15 mouse cellular contexts compared by ENCODE assay signal in the genomic region with DNA sequence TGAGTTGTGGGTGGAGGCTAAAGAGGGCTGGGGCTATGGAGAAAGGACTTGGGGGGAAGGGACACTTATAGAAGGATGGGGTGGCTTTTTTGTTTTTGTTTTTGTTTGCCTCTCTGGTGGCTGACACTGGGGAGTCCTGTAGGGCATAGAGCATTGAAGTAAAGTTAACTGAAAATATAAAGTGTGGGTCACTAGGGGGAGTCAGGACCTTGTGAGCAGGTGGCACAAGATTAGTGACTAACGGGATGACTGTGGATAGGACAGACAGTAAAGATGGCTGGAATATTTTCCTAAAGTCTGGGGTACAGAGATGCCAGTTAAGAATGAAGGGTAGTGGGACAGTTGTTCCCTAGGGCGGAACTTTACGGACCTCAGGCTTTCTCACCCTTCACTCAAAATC. TPM values are rescaled to one million over a fixed set of nuclear protein-coding genes. Genes with fewer than 3 reads are reported as not detected.
DNase-seq lines count a peak whose midpoint lies in the region; ATAC-seq and TF ChIP-seq lines count a peak whose summit lies in the region.
"Had no signal": no experiment of that assay in that cellular context is flagged by ENCODE, and none has a peak within 500 bp of the region (broad histone marks: within the 10 kb centered on the region; RNA-seq: fewer than 3 reads in every experiment).

No protein-coding gene starts in this region.

- H3K36me3 ChIP-seq in forebrain, postnatal 0 days (ENCODE audit: insufficient read depth) = no peaks in the 10 kb centered on the region
- H3K36me3 ChIP-seq in forebrain, embryonic 16.5 days (ENCODE audit: control insufficient read depth, insufficient read depth) = no peaks in the 10 kb centered on the region
- H3K36me3 ChIP-seq in liver, adult 2 months (ENCODE audit: control insufficient read depth, insufficient read depth, low read length) = no peaks in the 10 kb centered on the region
- no peaks in the 10 kb centered on the region for H3K36me3 ChIP-seq in liver, embryonic 11.5 days (ENCODE audit: control insufficient read depth, insufficient read depth, low read length)
- H3K36me3 ChIP-seq: hindbrain, embryonic 15.5 days; kidney, embryonic 15.5 days had no signal

- TF ChIP-seq CTCF in forebrain, postnatal 0 days (IDR thresholded peaks at IDR 0.05; ENCODE audit: low read depth) = peak; percentile 19; the same call in 1 of the 2 replicates
- no peak; the same call in 1 of the 2 replicates for TF ChIP-seq CTCF in liver, adult 2 months (IDR thresholded peaks at IDR 0.05; ENCODE audit: low read depth, low read length)

- H3K4me3 ChIP-seq in forebrain, postnatal 0 days (ENCODE audit: low read depth, low read length) = no peak overlapping the region
- no peak overlapping the region for H3K4me3 ChIP-seq in forebrain, embryonic 16.5 days (replicated peaks; ENCODE audit: low read length)
- no peak overlapping the region for H3K4me3 ChIP-seq in liver, adult 2 months (ENCODE audit: insufficient read depth, low read depth, low read length)
- no peak overlapping the region for H3K4me3 ChIP-seq in liver, embryonic 11.5 days (ENCODE audit: low read depth, low read length)
- H3K4me3 ChIP-seq: hindbrain, embryonic 15.5 days; kidney, embryonic 15.5 days had no signal

- H3K27ac ChIP-seq in forebrain, postnatal 0 days (ENCODE audit: low read depth, low read length) = no peak overlapping the region
- no peak overlapping the region for H3K27ac ChIP-seq in forebrain, embryonic 16.5 days (ENCODE audit: low read length)
- H3K27ac ChIP-seq in liver, adult 2 months (replicated peaks; ENCODE audit: insufficient read depth, low read depth, low read length) = no peak overlapping the region
- no peak overlapping the region for H3K27ac ChIP-seq in liver, embryonic 11.5 days (ENCODE audit: low read depth, low read length)
- H3K27ac ChIP-seq: hindbrain, embryonic 15.5 days; kidney, embryonic 15.5 days had no signal

- no peak overlapping the region for H3K9ac ChIP-seq in forebrain, postnatal 0 days
- no peak overlapping the region for H3K9ac ChIP-seq in forebrain, embryonic 16.5 days (replicated peaks; ENCODE audit: low read depth, low read length)
- H3K9ac ChIP-seq in liver, adult 2 months (ENCODE audit: low read depth, low read length) = no peak overlapping the region
- no peak overlapping the region for H3K9ac ChIP-seq in liver, embryonic 11.5 days (ENCODE audit: low read depth, low read length)
- H3K9ac ChIP-seq: hindbrain, embryonic 15.5 days; kidney, embryonic 15.5 days had no signal

- no peak overlapping the region for H3K4me2 ChIP-seq in forebrain, postnatal 0 days (ENCODE audit: low read depth)
- H3K4me2 ChIP-seq in forebrain, embryonic 16.5 days (ENCODE audit: low read length) = no peak overlapping the region
- H3K4me2 ChIP-seq in liver, embryonic 11.5 days = no peak overlapping the region
- H3K4me2 ChIP-seq: hindbrain, embryonic 15.5 days; kidney, embryonic 15.5 days had no signal

- H3K4me1 ChIP-seq in forebrain, postnatal 0 days (ENCODE audit: insufficient read depth) = no peaks in the 10 kb centered on the region
- H3K4me1 ChIP-seq in forebrain, embryonic 16.5 days (replicated peaks; ENCODE audit: control insufficient read depth, insufficient read depth, low read length) = no peaks in the 10 kb centered on the region; the same call in 1 of the 2 replicates
- 0 out of 2 replicates have a peak, but pooled peaks cover 2% of the 10 kb centered on the region for H3K4me1 ChIP-seq in liver, adult 2 months (ENCODE audit: control insufficient read depth, insufficient read depth, low read length)
- no peaks in the 10 kb centered on the region for H3K4me1 ChIP-seq in liver, embryonic 11.5 days (replicated peaks; ENCODE audit: control insufficient read depth, insufficient read depth, low read length)
- H3K4me1 ChIP-seq: hindbrain, embryonic 15.5 days had no signal

- H3K79me2 ChIP-seq in liver, adult 2 months (ENCODE audit: control insufficient read depth, insufficient read depth, low read length) = no peaks in the 10 kb centered on the region

- TF ChIP-seq POLR2A in liver, adult 2 months (IDR thresholded peaks at IDR 0.05; ENCODE audit: extremely low read depth, insufficient read depth, low read length) = no peak

- H3K27me3 ChIP-seq in forebrain, postnatal 0 days (ENCODE audit: insufficient read depth, low read length) = no peaks in the 10 kb centered on the region
- no peaks in the 10 kb centered on the region for H3K27me3 ChIP-seq in forebrain, embryonic 16.5 days (replicated peaks; ENCODE audit: control insufficient read depth, insufficient read depth, low read length)
- 0 out of 2 replicates have a peak, but pooled peaks cover 3% of the 10 kb centered on the region for H3K27me3 ChIP-seq in liver, adult 2 months (ENCODE audit: control insufficient read depth, insufficient read depth, low read length)
- H3K27me3 ChIP-seq in liver, embryonic 11.5 days (replicated peaks; ENCODE audit: control insufficient read depth, insufficient read depth, low read length) = peaks cover 4% of the 10 kb centered on the region

- WGBS in forebrain, postnatal 0 days = 48% methylated on average over 3 of the region's 3 CpGs
- 46% methylated on average over 3 of the region's 3 CpGs for WGBS in forebrain, embryonic 16.5 days
- WGBS in liver, adult 2 months = 58% methylated on average over 3 of the region's 3 CpGs
- 45% methylated on average over 3 of the region's 3 CpGs for WGBS in liver, embryonic 11.5 days

- no peak for DNase-seq in forebrain, postnatal 0 days
- peak; percentile 19 for DNase-seq in liver, adult 2 months (ENCODE audit: extremely low read depth, low read depth, low spot score)
- no peak for DNase-seq in liver, embryonic 11.5 days (ENCODE audit: low spot score)
- DNase-seq in CD4-positive helper T cell, adult 2 months (ENCODE audit: low read depth, low spot score) = peak; percentile 38
- DNase-seq in thymus, adult 18-20 months = no peak
- DNase-seq in spleen, postnatal 36 days (ENCODE audit: low spot score in 2 of 2) = no peak
- DNase-seq: B cell, adult 2 months; cerebellum, adult 18-20 months; gastrocnemius, postnatal 10 days; lung, postnatal 10 days had no signal

- ATAC-seq in forebrain, postnatal 0 days = no peak
- ATAC-seq in forebrain, embryonic 16.5 days = no peak
- ATAC-seq in liver, embryonic 11.5 days (replicated peaks; ENCODE audit: low FRiP score) = no peak
- ATAC-seq in megakaryocyte, adult 5-6 weeks (ENCODE audit: poor library complexity, severe bottlenecking) = peak; percentile 56
- ATAC-seq: forebrain, embryonic 14.5 days had no signal

- no peaks in the 10 kb centered on the region for H3K9me3 ChIP-seq in forebrain, postnatal 0 days (ENCODE audit: low read length)
- H3K9me3 ChIP-seq in forebrain, embryonic 16.5 days (ENCODE audit: control insufficient read depth, low read length) = no peaks in the 10 kb centered on the region
- no peaks in the 10 kb centered on the region for H3K9me3 ChIP-seq in liver, embryonic 11.5 days (ENCODE audit: control insufficient read depth, low read length)
- H3K9me3 ChIP-seq: hindbrain, embryonic 15.5 days; kidney, embryonic 15.5 days had no signal

RNA-seq across cellular contexts. Expression of gene Pias3, which starts 5.9 kb away (rescaled TPM):
- total RNA-seq in forebrain, postnatal 0 days (2014; rRNA removed) = 25.0 and 29.8 TPM in 2 replicates
- 26.4 and 32.9 TPM in 2 replicates for polyA plus RNA-seq in forebrain, postnatal 0 days (2015; fragmentation: Nextera tagmentation; extraction: Ambion mirVana)
- polyA plus RNA-seq in forebrain, embryonic 16.5 days (2015; fragmentation: Nextera tagmentation; extraction: Ambion mirVana) = 24.3 and 32.6 TPM in 2 replicates
- 1.7 and 2.6 TPM in 2 replicates for total RNA-seq in liver, adult 2 months (2014; rRNA removed)
- 7.3 and 8.1 TPM in 2 replicates for polyA plus RNA-seq in liver, adult 2 months (2012; rRNA removed)
- 19.6 and 21.1 TPM in 2 replicates for polyA plus RNA-seq in liver, embryonic 11.5 days (2014; fragmentation: Nextera tagmentation; extraction: Ambion mirVana)
- total RNA-seq in megakaryocyte, adult 5-6 weeks (2015) = 18.6 and 26.6 TPM in 2 replicates
- 10.3 and 13.4 TPM in 2 replicates for total RNA-seq in megakaryocyte, adult 5-6 weeks (2017)

RNA-seq across cellular contexts. Expression of gene Nudt17, which starts 18.1 kb away (rescaled TPM):
- 5.6 and 8.4 TPM in 2 replicates for total RNA-seq in forebrain, postnatal 0 days (2014; rRNA removed)
- polyA plus RNA-seq in forebrain, postnatal 0 days (2015; fragmentation: Nextera tagmentation; extraction: Ambion mirVana) = 11.0 and 11.7 TPM in 2 replicates
- 4.8 and 6.2 TPM in 2 replicates for polyA plus RNA-seq in forebrain, embryonic 16.5 days (2015; fragmentation: Nextera tagmentation; extraction: Ambion mirVana)
- 0.20 and 0.28 TPM in 2 replicates for total RNA-seq in liver, adult 2 months (2014; rRNA removed)
- 0.16 and 0.69 TPM in 2 replicates for polyA plus RNA-seq in liver, adult 2 months (2012; rRNA removed)
- polyA plus RNA-seq in liver, embryonic 11.5 days (2014; fragmentation: Nextera tagmentation; extraction: Ambion mirVana) = 2.4 and 2.5 TPM in 2 replicates
- 1.7 and 1.9 TPM in 2 replicates for total RNA-seq in megakaryocyte, adult 5-6 weeks (2015)
- 0.73 TPM in 1 of 2 replicates, not detected in the other for total RNA-seq in megakaryocyte, adult 5-6 weeks (2017)

RNA-seq across cellular contexts. Expression of gene Ankrd35, which starts 20.4 kb away (rescaled TPM):
- total RNA-seq in forebrain, postnatal 0 days (2014; rRNA removed) = 4.6 and 7.1 TPM in 2 replicates
- 2.9 and 4.7 TPM in 2 replicates for polyA plus RNA-seq in forebrain, postnatal 0 days (2015; fragmentation: Nextera tagmentation; extraction: Ambion mirVana)
- polyA plus RNA-seq in forebrain, embryonic 16.5 days (2015; fragmentation: Nextera tagmentation; extraction: Ambion mirVana) = 1.2 and 3.5 TPM in 2 replicates
- total RNA-seq in liver, adult 2 months (2014; rRNA removed) = under 0.01 TPM in 1 of 2 replicates, not detected in the other
- 0.07 TPM in 1 of 2 replicates, not detected in the other for polyA plus RNA-seq in liver, adult 2 months (2012; rRNA removed)
- 0.32 and 0.40 TPM in 2 replicates for polyA plus RNA-seq in liver, embryonic 11.5 days (2014; fragmentation: Nextera tagmentation; extraction: Ambion mirVana)
- total RNA-seq in megakaryocyte, adult 5-6 weeks (2015) = not detected in 2 replicates
- total RNA-seq in megakaryocyte, adult 5-6 weeks (2017) = not detected in 2 replicates

RNA-seq across cellular contexts. Expression of gene Polr3c, which starts 37.1 kb away (rescaled TPM):
- 13.2 and 15.6 TPM in 2 replicates for total RNA-seq in forebrain, postnatal 0 days (2014; rRNA removed)
- polyA plus RNA-seq in forebrain, postnatal 0 days (2015; fragmentation: Nextera tagmentation; extraction: Ambion mirVana) = 19.5 and 28.4 TPM in 2 replicates
- polyA plus RNA-seq in forebrain, embryonic 16.5 days (2015; fragmentation: Nextera tagmentation; extraction: Ambion mirVana) = 32.2 and 33.9 TPM in 2 replicates
- total RNA-seq in liver, adult 2 months (2014; rRNA removed) = 6.5 and 10.0 TPM in 2 replicates
- polyA plus RNA-seq in liver, adult 2 months (2012; rRNA removed) = 16.2 and 19.1 TPM in 2 replicates
- 41.4 and 44.1 TPM in 2 replicates for polyA plus RNA-seq in liver, embryonic 11.5 days (2014; fragmentation: Nextera tagmentation; extraction: Ambion mirVana)
- total RNA-seq in megakaryocyte, adult 5-6 weeks (2015) = 39.3 and 44.2 TPM in 2 replicates
- 18.7 and 28.7 TPM in 2 replicates for total RNA-seq in megakaryocyte, adult 5-6 weeks (2017)

RNA-seq across cellular contexts. Expression of gene Rnf115, which starts 37.2 kb away (rescaled TPM):
- 43.7 and 52.6 TPM in 2 replicates for total RNA-seq in forebrain, postnatal 0 days (2014; rRNA removed)
- 58.2 and 63.6 TPM in 2 replicates for polyA plus RNA-seq in forebrain, postnatal 0 days (2015; fragmentation: Nextera tagmentation; extraction: Ambion mirVana)
- polyA plus RNA-seq in forebrain, embryonic 16.5 days (2015; fragmentation: Nextera tagmentation; extraction: Ambion mirVana) = 59.8 and 65.1 TPM in 2 replicates
- 30.5 and 33.6 TPM in 2 replicates for total RNA-seq in liver, adult 2 months (2014; rRNA removed)
- polyA plus RNA-seq in liver, adult 2 months (2012; rRNA removed) = 12.7 and 12.9 TPM in 2 replicates
- 49.6 and 51.5 TPM in 2 replicates for polyA plus RNA-seq in liver, embryonic 11.5 days (2014; fragmentation: Nextera tagmentation; extraction: Ambion mirVana)
- total RNA-seq in megakaryocyte, adult 5-6 weeks (2015) = 136 and 137 TPM in 2 replicates
- total RNA-seq in megakaryocyte, adult 5-6 weeks (2017) = 135 and 150 TPM in 2 replicates

Comparison
In these comparisons a context has a peak if more than half of its experiments do, and no peak if none do; other contexts are left out.
1. DNase-seq: peak in liver, adult 2 months (single experiment) and CD4-positive helper T cell, adult 2 months (single experiment); none in forebrain, postnatal 0 days (single experiment), liver, embryonic 11.5 days (single experiment), thymus, adult 18-20 months (0 of 2) and spleen, postnatal 36 days (0 of 2).